Mouse (Mus musculus) mouse embryonic stem cell (cell line): Measurements from ENCODE around the gene Fbxo34.
"Not testable (repeated sequence)": the region's sequence is repeated elsewhere in the genome, so short reads cannot be mapped to it uniquely, and the experiment has no call there.

Experiments
- in situ Hi-C, 2 experiments: fragments of 300-500 bp; cut with MboI; formaldehyde crosslinking; loops; 1 replicate in 1 of 2; 3 replicates in 1 of 2; pipeline ENCODE4 v1.14.3; 2019 to 2020; ENCODE audit warnings: low sequenced_read_pairs in 2 of 2, low pct_unique_long_range_greater_than_20kb in 1 of 2, mixed read lengths in 1 of 2; ENCODE audit not compliant: unreplicated experiment in 1 of 2

The Fbxo34 gene

DNA sequence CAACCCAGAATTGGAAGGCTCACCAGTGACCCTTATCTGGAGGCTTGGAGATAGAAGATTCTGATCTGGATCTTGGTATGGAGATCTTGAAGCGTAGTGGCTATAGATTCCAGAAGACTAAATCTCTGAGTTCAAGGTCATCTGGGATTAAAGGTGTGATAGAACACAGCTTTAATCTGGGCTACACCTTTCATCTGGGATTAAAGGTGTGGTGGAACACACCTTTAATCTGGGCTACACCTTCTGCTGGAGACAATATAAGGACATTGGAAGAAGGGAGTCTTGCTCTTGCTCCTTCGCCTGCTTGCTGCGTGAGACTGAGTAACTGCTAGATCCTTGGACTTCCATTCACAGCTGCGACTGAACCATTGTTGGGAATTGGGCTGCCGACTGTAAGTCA, at the start of gene Fbxo34:
Gene Fbxo34 (plus strand): TSS at position 301 of the 400 bp plus-strand sequence.
- in situ Hi-C loops: not testable (repeated sequence)

- in situ Hi-C loops: no loop called here
These were observed 47.5 kb upstream of the Fbxo34 start for GRCm38 (mm10) chr14:47402735-47403134.

GRCm38 (mm10) chr14:47406000-47406399, 44.2 kb upstream of the Fbxo34 start:
- in situ Hi-C loops: no loop called here

- in situ Hi-C loops: no loop called here
These were observed 32.9 kb upstream of the Fbxo34 start for GRCm38 (mm10) chr14:47417346-47417745.

DNA sequence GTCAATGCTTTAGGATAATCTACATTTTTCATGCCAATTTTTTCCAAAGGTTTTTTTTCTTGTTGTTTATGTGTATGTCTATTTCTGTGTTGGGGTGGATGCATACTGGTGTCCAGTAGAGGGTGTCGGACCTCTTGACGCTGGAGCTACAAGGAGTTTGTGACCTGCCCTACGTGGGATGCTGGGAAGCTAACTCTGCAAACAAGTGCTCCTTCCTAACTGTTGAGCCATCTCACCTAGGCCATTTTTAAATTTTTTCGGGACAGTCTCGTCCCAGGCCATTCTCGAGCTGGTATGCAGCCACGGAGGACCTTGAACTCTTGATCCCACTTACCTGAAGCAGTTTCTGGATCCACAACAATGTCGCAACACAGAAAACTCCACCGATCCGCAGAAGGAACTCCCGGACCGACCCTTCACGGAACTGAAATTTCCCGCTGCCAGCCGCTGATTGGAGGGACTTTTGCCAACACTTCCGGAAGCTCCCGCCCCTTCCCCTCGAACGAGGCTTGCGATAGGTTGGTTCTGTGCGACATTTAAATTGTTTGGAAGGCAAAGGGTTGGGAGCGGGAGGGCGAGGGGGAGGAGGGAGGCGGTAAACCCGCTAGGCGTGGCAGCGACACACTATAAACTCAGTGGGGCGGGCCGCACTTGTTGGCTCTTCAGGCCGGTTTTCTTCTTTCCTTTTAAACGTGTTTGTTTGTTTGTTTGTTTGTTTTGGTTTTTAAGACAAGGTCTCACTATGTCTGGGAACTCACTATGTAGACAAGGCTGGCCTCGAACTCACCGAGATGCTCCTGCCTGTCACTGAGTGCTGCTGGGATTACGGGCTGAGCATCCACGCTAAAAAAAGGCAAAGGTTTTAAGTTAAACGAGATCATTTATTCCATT, 32.2 kb upstream of the Fbxo34 start, which contains the start of gene Dlgap5:
Gene Dlgap5 (minus strand): TSS at position 633 of the 891 bp plus-strand sequence.
- in situ Hi-C loops: no loop called here

DNA sequence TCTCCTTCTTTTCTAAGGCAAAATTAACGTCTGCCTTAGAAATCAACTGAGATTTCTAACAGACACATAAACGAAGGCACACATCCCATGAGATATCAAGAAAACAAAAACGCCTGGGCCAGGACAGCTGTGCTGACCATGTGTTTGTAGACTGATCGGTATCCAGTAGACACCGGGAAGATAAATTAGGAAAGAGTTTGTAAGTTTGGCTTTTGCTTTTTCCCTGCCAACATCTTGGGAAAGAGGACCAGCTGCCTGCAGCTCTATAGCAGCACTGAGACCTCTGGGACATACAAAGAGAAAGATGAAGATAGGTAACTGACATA, 31.6 kb upstream of the Fbxo34 start:
- in situ Hi-C loops: no loop called here

- in situ Hi-C loops: no loop called here
These were observed 31.1 kb upstream of the Fbxo34 start for GRCm38 (mm10) chr14:47419034-47419625.

GRCm38 (mm10) chr14:47419723-47420276, 30.4 kb upstream of the Fbxo34 start:
- in situ Hi-C loops: no loop called here

DNA sequence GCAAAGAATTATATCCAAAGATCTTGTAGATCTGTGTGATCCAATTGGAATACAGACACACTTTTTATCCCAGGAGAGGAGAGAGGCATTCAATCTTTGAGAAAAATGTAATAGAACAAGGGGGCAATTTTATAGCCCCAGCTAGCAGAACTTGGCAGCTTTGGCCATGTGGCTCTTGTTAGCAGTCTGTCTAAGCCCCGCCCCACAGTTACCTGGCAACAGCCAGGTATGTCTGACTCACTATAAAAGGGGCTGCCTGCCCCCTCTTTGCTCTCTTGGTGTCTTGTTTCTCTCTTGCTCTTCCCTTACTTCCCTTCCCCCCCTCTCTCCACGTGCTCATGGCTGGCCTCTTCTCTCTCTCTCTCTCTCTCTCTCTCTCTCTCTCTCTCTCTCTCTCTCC, 28.6 kb upstream of the Fbxo34 start:
- in situ Hi-C loops: no loop called here

GRCm38 (mm10) chr14:47422466-47422865, 27.8 kb upstream of the Fbxo34 start:
- in situ Hi-C loops: no loop called here

GRCm38 (mm10) chr14:47432987-47433386, 17.2 kb upstream of the Fbxo34 start:
- in situ Hi-C loops: no loop called here

DNA sequence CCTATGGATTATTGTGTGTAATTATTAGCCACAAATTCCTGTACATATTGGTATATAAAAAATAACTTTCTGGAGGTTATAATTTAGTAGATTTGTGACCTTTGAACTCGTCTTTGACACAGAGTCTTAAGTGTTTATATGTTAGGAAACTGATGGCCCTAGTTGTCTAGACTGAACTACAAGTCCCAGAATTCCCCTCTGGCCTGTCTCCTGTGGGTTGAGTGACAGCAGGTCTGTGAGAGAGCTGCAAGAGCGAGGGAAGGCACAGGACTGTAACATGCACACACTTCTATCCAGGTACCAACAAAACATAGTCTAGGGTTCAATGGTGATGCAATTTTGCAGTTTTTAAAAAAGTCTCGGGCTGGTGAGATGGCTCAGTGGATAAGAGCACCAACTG, 11.3 kb upstream of the Fbxo34 start:
- in situ Hi-C loops: no loop called here

DNA sequence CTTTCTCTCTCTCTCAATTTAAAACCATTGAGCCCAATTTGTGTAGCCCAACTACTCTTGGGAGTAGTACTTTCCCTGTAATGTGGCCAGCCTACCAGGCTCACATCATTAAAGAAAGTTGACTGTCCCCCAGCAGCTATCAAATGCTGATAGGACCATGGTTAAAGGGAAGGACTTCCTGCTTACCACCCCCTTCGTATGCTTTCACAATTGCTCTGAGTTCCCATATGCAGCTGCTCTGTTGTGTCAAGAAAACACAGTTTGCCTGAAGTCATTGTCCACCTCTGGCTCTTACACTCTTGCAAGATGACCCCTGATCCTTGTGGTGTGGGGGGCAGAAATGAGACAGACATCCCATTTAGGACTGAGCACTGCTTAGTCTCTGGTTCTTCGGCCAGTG, 5.3 kb upstream of the Fbxo34 start:
- in situ Hi-C loops: no loop called here

DNA sequence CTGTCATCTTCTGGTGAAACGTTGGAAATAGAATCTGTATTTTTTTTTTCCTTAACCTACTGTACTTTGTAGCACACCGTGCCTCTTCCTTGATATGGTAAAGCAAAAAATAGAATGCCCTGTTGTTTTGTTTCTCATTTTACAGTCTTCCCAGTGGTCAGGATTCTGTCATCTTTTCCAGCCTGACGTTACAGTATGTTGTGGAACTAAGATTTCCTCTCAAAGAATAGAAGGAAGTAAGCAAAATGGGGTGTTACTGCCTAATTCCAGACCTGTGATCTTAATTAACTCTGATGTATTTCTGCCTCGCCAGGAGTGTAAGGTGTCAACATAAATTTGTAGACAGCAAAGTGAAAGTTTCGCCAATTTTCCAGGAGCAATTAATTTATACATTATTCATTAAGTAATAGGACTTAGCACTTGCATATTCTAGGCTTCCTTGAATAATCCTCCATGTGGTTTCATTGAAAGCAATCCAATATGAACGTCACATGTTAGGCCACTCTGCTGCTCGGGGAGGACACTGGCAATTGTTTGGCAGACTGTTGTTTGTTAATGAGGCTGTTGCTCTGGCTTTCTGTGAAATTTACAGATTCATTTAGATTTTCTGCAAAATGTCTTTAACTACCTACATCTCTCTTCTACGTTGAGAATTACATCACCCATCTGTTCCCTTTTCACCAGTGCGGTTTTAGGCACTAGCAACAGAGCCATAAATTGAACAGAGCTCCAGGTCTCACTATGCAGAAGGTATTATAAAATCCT, 4.7 kb upstream of the Fbxo34 start:
- in situ Hi-C loops: no loop called here

DNA sequence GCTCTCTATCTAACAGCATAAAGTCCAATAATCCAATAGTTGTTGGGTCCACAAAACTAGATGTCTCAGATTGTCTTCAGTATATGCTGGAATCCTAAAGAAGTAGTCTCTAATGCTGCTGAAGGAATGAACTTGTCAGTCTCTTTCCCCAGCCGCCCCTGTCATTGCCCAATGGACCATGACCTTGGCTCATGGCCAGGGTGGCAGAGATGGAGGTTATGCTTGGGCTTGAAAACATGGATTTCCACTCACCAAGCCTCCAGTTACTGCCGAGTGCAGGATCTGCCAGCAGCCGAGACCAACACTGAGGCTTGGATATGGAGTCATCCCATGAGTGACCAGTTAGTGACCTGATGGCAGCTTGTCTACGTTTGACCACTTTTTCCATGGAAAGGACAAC, 9.3 kb downstream of the Fbxo34 start:
- in situ Hi-C loops: no loop called here

- in situ Hi-C loops: no loop called here
These were observed 11.8 kb downstream of the Fbxo34 start for GRCm38 (mm10) chr14:47461997-47462396.

- in situ Hi-C loops: no loop called here
These were observed 12.2 kb downstream of the Fbxo34 start for GRCm38 (mm10) chr14:47462453-47462852.

DNA sequence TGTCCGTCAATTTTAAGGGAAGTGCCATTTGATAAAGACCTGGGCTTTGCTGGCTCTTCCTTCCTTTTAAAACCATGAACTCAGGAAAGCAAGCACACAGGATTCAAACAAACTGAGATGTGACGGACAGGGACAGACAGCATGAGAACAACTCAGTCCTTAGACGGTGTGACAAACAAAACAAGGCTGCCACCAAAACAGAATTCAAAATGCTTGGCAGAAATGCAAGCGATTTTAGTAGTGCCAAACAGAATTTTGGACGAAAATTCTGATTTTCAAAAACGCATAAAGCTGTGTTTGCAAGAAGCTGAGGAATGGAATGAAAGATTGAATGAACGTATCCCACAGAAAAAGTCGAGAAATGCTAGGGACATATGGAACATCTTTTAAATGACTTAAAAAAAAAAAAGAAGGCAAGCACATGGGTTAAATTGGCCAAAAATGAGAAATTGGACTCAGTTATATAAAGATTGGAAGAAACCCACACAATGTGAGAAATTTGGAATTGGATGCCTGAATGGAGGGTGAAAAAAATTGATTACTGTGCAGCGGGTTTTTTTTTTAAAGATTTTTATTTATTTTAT, 12.7 kb downstream of the Fbxo34 start:
- in situ Hi-C loops: no loop called here

GRCm38 (mm10) chr14:47464426-47464825, 14.2 kb downstream of the Fbxo34 start:
- in situ Hi-C loops: no loop called here
